Mouse (Mus musculus): ENCODE results near the gene B9d1. TPM values are rescaled to one million over a fixed set of nuclear protein-coding genes. Genes with fewer than 3 reads are reported as not detected.
A peak's percentile ranks its signal among the peaks of the same experiment; 100 is the strongest.

Gene B9d1
- 10 to 100 TPM in 1 of 4 experiments, 1 to 10 TPM in 3; 7.9 to 11.2 (median 8.3) TPM for total RNA-seq (2022)

- DNase-seq (ENCODE audit: low spot score) = peak; percentile 99
Measured at GRCm38 (mm10) chr11:61504713-61505257, at the start of gene B9d1. Gene B9d1 (plus strand): TSS chr11:61505144.

- DNase-seq (ENCODE audit: low spot score) = no peak
Measured at GRCm38 (mm10) chr11:61464071-61464470, 40.9 kb upstream of the B9d1 start.

GRCm38 (mm10) chr11:61465422-61465821 lies 39.5 kb upstream of the B9d1 start:
- DNase-seq (ENCODE audit: low spot score) = no peak

- DNase-seq (ENCODE audit: low spot score) = no peak
Measured at GRCm38 (mm10) chr11:61468534-61468933, 36.4 kb upstream of the B9d1 start.

- no peak for DNase-seq (ENCODE audit: low spot score)
Measured at GRCm38 (mm10) chr11:61469317-61469917, 35.5 kb upstream of the B9d1 start.

GRCm38 (mm10) chr11:61470880-61471279 lies 34.1 kb upstream of the B9d1 start:
- DNase-seq (ENCODE audit: low spot score) = no peak

GRCm38 (mm10) chr11:61473630-61474029 lies 31.3 kb upstream of the B9d1 start:
- DNase-seq (ENCODE audit: low spot score) = no peak

GRCm38 (mm10) chr11:61476786-61477382 lies 28.1 kb upstream of the B9d1 start:
- no peak for DNase-seq (ENCODE audit: low spot score)

GRCm38 (mm10) chr11:61477566-61478508 lies 27.1 kb upstream of the B9d1 start:
- DNase-seq (ENCODE audit: low spot score) = no peak

- no peak for DNase-seq (ENCODE audit: low spot score)
Measured at GRCm38 (mm10) chr11:61478788-61479187, 26.2 kb upstream of the B9d1 start.

GRCm38 (mm10) chr11:61481239-61482090 lies 23.5 kb upstream of the B9d1 start:
- DNase-seq (ENCODE audit: low spot score) = no peak

- DNase-seq (ENCODE audit: low spot score) = no peak
Measured at GRCm38 (mm10) chr11:61483226-61483845, 21.6 kb upstream of the B9d1 start.

GRCm38 (mm10) chr11:61484256-61484612 lies 20.7 kb upstream of the B9d1 start:
- DNase-seq (ENCODE audit: low spot score) = no peak

GRCm38 (mm10) chr11:61484613-61485540 lies 20.1 kb upstream of the B9d1 start, which contains the start of gene Mfap4:
Gene Mfap4 (plus strand): TSS chr11:61485431.
- DNase-seq (ENCODE audit: low spot score) = peak; percentile 31

- DNase-seq (ENCODE audit: low spot score) = no peak
Measured at GRCm38 (mm10) chr11:61485541-61486457, 19.1 kb upstream of the B9d1 start.

- DNase-seq (ENCODE audit: low spot score) = no peak
Measured at GRCm38 (mm10) chr11:61486458-61487219, 18.3 kb upstream of the B9d1 start.

GRCm38 (mm10) chr11:61487401-61487800 lies 17.5 kb upstream of the B9d1 start:
- DNase-seq (ENCODE audit: low spot score) = no peak

- no peak for DNase-seq (ENCODE audit: low spot score)
Measured at GRCm38 (mm10) chr11:61487936-61488335, 17.0 kb upstream of the B9d1 start.

Measured in heart, adult 8-10 months (tissue).